Mouse (Mus musculus): ENCODE measurements at regions not wholly inside any gene's neighbourhood (a gene's known extent, or its start where the extent isn't known, plus 50 kb on each side); places are given as distances from the start of the nearest gene placed in this dataset.

DNA sequence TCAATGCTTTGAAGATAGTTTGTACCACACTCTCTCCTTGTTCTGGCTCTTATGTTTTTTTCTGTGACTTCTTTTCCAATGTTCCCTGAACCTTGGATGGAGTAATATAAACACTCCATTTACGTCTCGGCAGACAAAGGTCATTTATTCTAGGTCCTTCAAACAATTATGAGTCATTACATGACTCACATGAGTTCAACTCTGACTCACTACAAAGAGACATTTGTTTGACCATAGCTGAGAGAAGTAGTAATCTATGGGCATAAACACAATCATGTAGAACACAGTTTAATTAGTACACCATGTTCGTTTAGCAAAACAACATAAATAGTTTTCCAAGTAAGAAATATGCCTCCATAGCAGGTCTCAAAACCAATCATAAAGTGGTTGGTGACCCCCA lies 59.6 kb upstream of the Hmgcll1 start:
- no peak for DNase-seq

GRCm38 (mm10) chr9:75956370-75956769 lies 58.3 kb upstream of the Hmgcll1 start:
- no peak for DNase-seq

- DNase-seq: no peak
Measured at GRCm38 (mm10) chr9:75958720-75959339, 55.8 kb upstream of the Hmgcll1 start.

DNA sequence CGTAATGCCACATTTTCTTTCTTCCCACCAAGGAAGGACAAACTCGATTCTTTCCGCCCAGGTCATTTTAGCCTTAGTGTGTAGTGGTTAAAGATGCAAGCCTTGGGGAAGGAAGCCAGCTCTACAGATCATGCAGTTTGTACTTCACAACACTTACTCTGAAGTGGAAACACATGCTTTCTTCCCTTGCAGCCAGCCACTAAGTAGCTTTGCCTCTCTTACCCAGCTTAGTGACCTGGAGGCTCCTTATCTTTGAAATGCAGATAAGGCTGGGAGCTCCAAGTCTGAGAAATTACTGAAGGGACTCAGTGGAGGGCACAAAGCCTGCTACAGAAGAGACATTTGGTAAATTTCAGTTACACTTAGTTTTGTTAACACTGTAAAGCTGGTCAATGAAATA lies 54.9 kb upstream of the Hmgcll1 start:
- DNase-seq: peak; percentile 13

DNA sequence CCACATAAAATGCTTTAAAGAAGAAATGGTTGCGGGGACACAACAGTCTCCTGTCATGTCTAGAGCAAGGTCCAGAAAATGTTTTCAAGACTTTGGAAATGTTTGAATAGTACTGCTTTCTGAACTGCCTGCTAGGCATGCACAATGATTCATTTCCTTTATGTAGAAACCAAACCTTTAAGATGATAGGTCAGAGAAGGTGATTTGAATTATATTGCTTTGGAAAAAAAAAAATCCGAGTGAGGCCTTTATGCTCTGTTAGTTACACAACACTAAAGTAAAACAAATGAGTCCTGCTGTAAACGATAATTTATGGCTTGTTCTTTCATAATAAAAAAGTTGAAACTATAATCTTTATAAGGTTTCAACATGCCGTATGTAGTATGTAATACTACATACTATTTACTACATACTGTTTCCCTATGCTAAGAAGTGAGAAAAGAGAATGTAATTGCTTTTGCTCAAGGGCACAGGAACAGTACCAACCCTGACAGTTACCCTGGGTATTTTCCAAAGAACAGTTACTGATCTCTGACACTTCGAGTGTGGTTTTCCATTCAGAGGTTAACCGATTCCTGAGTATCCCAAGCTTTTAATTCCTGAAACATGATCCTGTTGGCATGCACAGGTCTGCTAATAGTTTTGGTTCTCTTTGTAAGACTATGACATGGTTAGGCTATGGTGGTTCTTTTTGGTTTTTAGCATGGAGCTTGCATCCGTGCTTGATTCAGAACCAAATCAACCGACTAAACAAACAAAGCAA lies 53.9 kb upstream of the Hmgcll1 start:
- no peak for DNase-seq

Measured in adrenal gland, adult 2 months (tissue).